Mouse (Mus musculus): ENCODE data around the gene Nup107.
A peak's percentile ranks its signal among the peaks of the same experiment; 100 is the strongest.

Nup107 gene

DNA sequence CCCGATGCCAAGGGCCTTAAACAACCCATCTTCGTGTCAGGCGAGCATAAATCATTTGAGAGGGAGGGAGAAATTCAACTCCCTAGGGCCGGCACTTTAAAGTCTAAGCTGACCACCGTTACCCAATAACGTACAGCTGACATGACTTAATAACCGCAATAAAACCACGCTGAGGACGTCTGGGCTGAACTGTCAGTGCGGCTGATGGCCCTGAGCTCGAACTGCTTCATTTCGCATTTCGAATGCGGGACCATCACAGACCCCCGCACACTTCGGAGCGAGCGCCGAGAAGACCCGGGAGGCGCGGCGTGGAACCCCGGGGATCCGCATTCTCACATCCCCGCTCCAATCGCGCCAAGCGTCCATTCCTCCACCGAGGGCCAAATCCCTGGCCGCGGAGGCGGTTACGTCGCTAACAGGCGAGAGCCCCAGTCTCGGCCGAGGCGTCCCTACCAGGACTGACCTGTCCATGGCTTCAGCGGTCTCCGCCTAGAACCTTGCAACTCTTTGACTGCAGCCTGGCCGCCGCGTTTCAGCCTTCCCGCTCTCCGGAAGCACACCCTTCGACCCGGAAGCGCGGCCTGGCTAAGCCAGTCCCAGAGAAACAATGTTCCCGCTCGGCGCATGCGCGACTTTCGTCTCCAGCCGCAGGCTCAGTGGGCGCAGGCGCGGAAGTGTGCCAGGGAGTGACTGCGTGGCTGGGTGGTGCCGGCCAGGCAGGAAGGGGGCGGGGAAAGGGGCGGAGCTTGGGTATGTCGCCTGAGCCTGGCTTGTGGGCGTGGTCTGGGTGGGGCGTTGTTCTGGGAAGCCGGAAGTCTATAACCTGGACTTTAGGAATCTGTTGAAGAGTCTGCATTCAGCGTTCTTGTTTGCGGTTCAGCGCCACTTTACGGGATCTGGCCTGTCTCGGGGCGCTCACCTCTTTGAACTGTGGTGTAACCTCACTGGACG, at the start of gene Nup107:
Gene Nup107 (minus strand): TSS at position 565 of the 951 bp plus-strand sequence.
- DNase-seq (ENCODE audit: low spot score in 2 of 2) = peak; percentile 100

DNA sequence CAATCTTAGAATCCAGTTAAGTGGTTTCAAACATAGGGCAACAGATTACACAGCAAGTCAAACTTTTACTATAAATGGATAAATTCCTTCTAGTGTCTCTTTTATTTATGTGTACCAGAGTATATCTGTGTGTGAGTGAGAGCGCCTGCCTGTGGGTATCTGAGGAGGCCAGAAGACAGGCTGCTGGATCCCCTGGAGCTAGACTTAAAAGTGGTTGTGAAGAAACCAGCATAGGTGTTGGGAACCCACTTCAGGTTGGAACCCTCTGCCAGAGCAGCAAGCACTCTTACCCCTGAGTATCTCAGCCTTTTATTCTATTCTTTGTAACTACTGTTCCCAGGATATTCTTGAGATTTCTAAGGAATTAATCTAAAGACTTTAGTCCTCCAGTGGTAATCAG, 49.3 kb upstream of the Nup107 start:
- no peak for DNase-seq (ENCODE audit: low spot score in 2 of 2)

DNA sequence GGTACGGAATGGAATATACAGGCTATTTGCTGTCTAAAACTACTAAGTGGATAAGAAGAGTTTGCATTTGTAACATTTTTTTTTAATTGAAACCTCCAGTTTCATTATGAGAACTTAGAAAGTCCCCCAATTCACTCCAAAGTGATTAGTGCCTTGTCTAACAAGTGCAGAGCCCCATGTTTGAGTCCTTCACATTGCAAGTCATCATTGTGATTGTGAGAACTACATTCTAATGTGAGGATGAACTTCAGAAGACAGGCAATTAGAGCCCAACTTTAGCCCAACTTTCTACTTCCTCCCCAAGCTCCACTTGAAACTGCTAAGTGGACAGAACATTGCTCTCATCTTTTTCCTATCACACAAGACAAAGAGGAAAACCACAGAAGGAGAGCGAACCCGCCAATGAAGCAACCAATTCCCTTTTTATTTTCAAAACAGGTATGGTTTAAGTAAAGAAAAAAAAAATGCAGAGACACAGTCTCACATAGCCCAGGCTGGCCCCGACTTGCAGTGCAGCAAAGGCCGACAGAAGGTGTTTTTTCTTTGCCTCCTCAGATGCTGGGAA, 48.0 kb upstream of the Nup107 start:
- DNase-seq (ENCODE audit: low spot score in 2 of 2) = no peak

DNA sequence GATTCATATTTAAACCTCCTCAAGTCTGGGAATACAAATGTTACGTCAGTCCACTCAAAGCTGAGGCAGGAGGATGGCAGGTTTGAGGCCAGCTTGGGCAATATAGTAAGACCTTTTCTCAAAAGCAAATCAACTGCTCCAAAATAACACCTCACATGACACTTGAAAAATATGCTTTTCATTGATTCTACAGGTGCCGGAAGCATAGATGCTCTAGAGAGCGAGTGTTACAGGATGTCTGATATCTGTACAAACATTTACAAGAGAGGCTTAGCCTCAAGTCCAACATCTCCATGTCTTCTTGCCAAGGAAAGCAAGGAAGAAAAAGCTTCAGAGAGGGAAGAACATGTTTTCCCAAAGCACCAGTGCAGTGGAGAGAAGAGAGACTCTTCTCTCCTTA, 47.2 kb upstream of the Nup107 start:
- no peak for DNase-seq (ENCODE audit: low spot score in 2 of 2)

DNA sequence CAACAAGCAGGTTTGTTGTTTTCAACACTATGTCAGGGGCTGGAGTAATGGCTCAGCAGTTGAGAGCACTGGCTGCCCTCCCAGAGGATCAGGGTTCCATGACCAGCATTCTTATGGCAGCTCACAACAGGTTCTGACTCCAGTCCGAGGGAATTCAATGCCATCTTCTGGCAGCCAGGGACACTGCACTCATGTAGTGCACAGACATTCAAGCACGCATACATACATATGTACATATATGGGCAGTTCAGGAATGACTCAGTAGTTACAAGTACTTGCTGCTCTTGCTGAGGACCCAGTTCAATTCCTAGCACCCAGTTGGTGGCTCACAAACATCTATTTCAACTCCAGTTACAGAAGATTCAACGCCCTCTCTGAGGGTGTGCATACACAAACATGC, 46.4 kb upstream of the Nup107 start:
- no peak for DNase-seq (ENCODE audit: low spot score in 2 of 2)

DNA sequence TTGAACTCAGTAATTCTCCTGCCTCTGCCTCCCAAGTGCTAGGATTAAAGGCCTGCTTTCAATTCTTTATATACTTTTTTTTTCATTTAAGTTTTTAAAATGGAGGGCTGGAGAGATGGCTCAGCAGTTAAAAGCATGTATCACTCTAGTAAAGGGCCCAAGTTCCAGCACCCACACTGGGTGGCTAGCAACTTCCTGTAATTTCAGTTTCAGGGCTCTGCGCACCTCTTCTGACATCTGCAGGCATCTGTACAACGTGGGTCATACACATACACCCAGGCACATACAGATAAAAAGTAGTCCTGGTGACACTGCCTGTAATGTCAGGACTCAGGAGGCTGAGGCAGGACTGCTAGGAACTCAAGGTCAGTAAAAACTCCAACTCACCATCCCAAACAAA, 43.8 kb upstream of the Nup107 start:
- DNase-seq (ENCODE audit: low spot score in 2 of 2) = no peak

DNA sequence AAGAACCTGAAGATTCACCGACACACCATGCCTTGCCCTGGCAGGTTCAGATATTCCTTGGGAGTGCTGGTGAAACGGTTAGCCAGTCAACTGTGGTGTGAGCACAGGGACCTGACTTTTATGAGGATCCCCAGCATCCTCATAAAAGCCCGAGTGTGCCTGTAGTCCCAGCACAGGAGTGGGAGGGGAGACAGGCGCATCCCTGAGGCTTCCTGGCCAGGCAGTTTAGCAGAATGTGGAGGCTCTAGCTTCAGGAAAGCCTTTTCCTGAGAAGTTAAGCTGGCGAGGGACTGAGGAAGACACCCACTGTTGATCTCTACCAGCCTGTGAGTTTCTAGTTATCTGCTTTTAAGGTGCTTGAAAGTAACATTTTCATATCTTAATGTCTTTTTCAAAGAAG, 42.9 kb upstream of the Nup107 start:
- DNase-seq (ENCODE audit: low spot score in 2 of 2) = no peak

DNA sequence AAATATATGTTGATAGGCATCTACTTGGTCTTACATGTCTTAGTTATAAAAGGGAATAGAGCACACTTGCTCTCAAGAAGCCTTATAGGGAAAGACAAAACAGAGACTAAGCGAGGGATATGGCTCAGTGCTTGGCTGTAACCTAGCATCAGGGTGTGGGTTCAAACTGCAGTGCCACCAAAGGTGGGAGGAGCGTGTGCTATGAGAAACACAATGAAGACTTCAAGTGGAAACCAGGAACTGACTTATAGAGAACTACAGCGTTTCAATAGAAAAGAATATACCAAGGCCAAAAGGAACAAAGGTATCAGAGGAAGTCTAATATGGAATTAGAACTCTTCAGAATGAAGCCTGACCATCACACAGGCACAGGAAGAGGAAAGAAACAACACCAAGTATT, 38.3 kb upstream of the Nup107 start:
- no peak for DNase-seq (ENCODE audit: low spot score in 2 of 2)

DNA sequence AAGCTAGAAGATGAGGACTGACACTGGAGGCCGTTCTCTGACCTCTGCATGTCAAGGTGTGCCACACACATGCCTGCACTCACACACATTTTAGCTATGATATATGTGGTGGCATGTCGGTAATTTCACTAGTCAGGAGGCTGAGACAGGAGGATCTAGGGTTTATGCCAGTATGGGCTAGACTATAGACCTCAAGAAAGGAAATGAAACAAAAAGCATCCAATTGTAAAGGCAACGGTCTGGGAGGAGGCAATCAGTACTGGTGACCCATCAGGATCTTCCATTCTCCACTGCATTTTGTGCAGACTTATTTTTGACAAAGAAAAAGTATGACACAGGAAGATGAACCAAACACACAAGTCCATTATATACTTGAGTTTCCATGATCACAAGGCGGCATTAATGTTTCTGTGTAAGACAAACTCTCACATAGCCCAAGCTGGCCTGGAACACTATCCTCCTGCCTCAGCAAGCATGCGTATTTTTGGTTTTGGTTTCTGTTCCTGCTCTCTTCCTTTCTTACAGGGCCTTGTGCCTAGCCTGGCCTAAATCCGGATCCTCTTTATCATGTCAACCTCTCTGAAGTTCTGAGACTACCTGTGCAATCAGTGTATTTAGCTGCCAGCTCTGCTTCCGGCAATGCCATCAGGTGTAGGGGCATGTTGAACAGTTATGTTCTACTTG, 37.1 kb upstream of the Nup107 start:
- no peak for DNase-seq (ENCODE audit: low spot score in 2 of 2)

DNA sequence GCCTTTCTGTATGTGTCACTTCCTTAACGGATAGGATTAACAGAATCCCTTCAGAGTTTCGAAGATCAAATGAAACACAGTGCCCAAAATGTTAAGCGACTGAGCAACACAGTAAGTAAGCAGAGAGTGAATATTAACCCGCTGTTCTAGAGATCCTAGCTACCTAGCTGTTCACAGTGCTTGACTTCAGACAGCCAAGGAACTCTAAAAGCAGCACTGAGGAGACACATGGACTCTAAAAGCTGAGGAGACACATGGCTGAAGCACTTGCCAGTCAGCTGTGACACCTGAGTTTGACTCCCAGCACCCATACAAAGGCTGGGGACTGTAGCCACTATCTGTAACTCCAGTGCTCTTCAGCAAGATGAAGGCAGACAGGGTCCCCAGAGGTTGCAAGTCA, 36.5 kb upstream of the Nup107 start:
- no peak for DNase-seq (ENCODE audit: low spot score in 2 of 2)

DNA sequence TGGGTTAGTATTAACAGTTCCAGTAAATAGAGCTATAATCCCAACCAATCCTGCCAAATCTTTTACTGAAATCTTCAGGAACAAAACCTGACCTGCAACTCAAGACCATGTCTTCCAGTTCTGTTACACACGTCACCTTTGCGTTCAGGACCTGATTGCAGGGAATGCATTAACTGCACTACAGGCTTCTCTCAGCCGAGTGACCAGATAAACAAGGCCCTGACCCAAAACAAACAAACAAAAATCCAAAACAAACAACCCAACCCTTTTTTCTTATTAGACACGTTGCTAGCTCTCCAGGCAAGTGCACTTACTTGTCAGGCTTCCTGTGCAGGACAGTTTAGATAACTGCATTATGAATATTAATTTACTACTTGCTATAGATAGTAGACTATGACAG, 36.0 kb upstream of the Nup107 start:
- DNase-seq (ENCODE audit: low spot score in 2 of 2) = no peak

DNA sequence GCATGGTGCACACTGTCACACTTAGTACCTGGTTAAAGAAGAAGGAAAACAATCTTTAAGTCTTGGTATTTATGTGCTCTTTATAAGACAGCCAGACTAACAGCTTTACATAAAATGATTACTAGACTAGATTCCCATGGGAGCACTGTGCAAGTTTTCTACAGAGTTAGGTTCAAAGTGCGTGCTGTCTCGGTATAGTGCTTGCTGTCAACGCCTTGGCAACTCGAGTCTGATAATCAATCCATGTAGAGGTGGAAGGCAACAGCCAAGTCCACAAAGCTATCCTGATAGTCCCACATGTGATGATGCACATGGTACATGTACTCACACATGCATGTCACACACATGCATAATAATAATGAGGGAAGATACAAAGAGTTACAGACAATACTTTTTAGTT, 32.1 kb upstream of the Nup107 start:
- DNase-seq (ENCODE audit: low spot score in 2 of 2) = no peak

DNA sequence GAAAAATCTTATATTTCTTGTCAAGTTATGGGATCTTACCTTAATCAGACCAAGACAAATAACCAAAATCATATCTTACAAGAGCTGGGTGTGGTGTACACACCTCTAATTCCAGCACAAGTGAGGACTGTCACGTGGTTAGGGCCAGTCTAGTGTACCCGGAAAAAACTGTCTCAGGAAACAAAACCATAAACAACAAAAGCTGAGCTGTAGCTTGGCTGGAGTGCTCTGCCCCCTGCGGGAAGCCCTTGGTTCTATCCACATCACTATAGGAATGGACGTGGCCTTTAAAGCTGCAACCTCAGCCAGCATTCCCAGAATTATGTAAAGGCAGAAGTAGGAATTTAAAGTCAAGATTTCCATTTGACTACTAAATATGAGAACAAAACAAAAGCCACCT, 31.6 kb upstream of the Nup107 start:
- DNase-seq (ENCODE audit: low spot score in 2 of 2) = no peak

DNA sequence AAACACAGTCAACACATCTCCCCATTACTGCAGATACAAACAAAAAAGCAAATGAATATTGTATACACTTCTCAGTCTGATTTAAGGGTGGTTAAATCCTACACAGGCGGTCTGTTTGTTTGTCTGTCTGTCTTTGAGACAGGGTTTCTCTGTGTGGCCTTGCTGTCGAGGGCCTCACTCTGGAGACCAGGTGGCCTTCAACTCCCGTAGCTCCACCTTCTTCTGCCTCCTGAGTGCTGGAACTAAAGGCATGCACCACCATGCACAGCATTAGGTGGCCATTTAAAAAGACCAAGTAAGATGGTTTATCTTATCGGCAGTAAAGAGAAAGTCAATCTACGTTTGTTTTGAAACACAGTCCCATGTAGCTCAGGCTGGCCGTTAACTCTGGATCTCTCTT, 30.8 kb upstream of the Nup107 start:
- DNase-seq (ENCODE audit: low spot score in 2 of 2) = no peak

DNA sequence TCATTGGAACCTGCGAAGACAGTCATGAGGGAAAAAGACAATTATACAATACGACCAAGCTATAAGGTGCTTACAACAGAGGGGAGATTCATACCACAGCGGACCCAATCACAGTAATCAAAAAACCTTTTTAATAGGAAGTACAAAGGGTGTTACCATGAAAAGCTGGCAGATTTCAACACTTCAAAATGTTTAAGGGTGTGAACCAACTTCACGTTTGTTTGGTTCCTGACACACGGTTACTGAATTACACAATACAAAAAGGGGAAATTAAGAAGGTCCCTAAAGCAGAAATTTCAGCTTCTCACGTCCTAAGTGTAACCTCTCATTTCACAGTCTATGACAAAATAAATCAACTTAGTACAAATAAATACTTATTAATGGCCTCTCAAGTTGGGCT, 26.1 kb upstream of the Nup107 start:
- no peak for DNase-seq (ENCODE audit: low spot score in 2 of 2)

DNA sequence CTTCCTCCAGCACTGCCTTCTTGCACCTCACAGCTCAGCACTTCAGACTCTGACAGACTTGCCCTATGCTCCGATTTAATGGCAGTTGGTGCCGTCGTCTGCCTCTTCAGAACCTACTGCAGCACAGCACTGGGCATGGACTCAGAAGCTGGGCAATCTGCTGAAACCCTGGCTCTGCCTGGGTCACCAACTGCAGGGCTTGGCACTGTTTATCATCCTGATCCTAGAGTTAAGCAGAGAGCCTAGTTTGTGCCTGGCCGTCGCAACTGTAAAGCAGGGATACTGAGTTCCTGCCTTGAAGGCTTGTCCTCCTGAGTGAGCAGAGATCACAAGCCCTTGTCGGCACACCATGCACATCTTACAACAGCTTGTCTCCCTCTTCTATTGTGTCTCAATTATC, 24.2 kb upstream of the Nup107 start:
- DNase-seq (ENCODE audit: low spot score in 2 of 2) = no peak

DNA sequence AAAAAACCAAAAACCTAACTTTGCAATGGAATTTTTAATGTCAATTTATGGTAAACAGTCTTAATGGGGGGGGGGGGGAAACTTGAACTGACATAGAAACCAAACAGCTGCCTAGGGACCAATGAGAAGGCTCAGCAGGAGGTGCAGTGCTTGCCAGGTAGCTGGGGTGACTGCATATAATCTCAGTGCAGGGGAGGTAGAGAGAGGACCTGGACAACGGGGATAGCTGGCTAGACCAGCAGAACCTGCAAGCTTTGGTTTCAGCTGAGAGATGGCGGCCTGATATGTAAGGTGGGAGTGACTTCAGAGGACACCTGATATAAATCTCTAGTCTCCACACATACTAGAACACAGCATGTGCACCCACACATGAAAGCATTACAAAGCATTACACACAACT, 20.0 kb upstream of the Nup107 start:
- DNase-seq (ENCODE audit: low spot score in 2 of 2) = no peak

DNA sequence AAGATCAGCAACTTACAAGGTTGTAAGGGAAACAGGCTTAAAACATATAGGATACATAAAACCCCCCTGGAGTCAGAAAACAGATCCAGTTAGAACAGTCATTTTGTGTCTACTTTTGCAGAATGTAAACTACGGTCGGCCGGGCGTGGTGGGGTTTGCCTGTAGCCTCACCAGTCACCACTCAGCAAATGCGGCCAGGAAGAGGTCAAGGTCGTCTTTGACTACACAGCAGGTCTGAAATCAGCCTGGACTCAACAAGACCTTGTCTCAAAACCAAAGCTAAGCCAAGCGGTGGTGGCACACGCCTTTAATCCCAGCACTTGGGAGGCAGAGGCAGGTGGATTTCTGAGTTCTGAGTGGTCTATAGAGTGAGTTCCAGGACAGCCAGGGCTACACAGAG, 19.1 kb upstream of the Nup107 start:
- no peak for DNase-seq (ENCODE audit: low spot score in 2 of 2)

DNA sequence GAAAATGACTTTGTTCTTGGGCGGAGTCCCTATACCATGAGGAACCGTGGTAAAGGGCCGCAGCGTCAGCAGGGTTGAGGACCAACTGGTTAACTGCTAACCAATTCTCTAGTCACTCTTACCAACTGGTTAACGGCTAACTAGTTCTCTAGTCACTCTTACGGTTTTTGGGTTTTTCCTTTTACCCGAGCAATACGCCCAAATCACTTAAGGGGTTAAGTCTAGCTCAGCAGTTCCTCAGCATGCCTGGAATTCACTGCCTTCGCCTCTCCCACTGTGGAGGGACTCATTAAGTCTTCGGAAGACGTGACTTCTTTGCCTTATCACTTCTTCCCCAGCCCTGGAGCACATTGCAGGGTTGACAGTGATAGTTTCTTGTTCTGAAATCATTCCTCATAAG, 18.0 kb upstream of the Nup107 start:
- DNase-seq (ENCODE audit: low spot score in 2 of 2) = no peak

DNA sequence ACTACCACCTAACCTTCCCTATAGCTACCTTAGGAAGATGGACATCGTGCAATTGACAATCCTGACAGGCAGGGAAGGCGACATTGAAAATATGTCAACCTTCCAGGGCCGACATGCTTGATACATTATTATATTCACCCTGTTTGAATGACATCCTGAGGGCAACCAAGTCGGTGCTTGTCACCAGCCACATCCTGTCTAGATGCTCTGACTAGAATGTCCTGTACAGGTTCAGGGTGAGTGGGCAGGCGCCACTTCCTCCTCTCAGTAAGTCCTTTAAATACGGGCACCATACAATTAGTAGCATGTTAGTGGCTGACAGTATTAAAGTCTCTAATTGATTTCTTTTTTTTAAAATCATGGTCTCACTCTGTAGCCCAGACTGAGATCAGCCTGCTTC, 15.6 kb upstream of the Nup107 start:
- no peak for DNase-seq (ENCODE audit: low spot score in 2 of 2)

DNA sequence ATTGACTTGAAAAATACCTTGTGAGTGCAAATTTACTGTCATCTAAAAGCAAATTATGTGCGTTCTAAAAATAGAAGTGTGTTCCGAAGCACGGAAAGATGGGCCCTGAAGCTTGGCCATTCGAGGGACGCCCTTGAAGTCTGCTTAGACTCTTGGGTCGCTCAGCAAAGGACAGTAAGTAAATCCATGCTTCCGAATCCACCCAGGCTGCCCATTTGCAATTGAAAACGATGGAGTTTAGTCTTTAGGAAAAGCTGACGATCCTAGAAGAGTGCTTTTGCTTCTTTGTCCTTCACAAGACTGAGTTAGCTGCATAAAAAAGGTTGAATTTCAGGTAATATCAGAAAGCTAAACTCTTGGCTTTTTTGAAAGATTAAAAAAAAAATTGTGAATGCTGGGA, 13.4 kb upstream of the Nup107 start:
- no peak for DNase-seq (ENCODE audit: low spot score in 2 of 2)

DNA sequence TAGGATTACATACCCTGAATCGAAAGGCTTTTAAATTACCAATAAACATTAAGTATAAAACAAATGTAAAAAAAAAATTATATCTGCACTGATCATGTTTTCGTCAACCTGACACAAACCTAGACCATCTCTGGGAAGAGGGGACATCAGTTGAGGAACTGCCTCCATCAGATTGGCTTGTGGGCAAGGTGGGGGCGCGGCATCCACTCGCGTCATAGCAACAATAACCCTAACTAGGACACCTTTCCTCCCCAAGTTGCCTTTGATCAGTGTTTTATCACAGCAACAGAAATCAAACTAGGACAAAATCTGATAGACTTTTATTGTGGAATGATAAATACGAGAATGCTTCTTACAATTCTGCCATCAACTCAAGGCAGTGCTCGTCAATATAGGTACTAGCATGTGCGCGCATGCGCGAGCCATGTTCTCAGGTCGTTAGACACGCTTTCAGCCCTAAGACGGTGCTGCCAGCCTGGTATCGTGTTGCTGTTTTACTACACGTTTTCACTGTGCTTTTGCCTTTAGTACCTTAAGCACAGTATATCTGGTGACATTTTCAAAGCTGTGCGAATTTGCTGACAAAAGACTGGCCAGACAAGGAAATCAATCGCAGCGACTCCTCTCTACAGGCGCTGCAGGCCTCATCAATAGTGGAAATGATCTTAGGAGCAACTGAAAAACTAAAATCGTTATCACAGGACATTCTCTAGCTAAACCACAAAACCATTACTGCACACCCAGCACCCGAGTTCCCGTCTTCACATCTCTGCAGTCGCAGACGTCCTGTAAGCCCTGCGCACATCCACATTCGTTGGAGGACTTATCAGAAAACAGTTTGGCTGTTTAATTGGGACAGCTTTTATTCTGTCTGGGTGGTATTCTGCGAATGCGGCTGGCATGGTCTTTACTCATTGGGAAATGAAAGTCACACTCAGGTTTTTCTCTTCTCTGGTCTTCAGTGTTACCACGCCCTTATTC, 11.7 kb upstream of the Nup107 start:
- no peak for DNase-seq (ENCODE audit: low spot score in 2 of 2)
